Mouse (Mus musculus) gastrocnemius, postnatal 4 days (tissue): ENCODE measurements at regions not wholly inside any gene's neighbourhood (a gene's known extent, or its start where the extent isn't known, plus 50 kb on each side); places are given as distances from the start of the nearest gene placed in this dataset.

ENCODE experiments used
- DNase-seq, 2 experiments: peaks; one replicate each; pipeline ENCODE4 v3.0.0; 2021 to 2022; ENCODE audit warnings: low spot score in 2 of 2, mixed read lengths in 2 of 2

DNA sequence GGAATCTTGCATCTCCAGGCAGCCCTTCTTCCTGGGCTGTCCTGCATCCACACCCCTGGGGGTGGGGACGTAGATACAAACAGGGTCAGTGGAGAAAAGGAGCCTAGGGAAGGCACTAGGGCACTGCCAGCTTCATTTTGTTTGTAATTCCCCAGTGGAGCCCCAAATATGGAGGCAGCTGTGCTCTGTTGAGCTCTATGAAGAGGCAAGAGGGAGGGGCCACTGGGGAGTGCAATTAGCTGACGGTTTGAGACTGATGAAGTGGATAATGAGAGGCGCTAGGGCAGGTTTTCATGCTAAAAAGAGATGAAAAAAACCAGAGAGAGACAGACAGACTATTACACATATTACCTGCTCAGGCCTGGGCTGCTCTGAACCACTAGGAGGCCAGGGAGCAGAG lies 135.8 kb upstream of the Grik3 start:
- DNase-seq, result no peak

GRCm38 (mm10) chr4:125350056-125350455 lies 140.4 kb upstream of the Grik3 start:
- no peak for DNase-seq

DNA sequence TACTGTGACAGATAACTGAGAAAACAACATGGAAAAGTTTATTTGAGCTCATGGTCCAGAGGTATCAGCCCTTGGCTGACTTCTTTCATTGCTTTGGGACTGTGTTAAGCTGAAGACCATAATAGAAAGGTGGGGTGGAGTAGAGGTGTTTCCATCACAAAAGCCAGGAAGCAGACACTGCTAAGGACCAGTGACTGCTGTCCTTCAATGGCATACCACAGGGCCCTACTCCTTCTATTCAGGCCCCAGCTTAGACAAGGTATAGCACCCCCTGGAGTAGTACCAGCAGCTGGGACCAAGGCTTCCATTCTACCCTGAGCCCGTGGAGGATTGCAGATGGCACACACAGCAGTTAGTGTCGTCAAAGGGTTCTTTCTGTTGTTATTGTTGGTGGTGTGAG lies 151.4 kb upstream of the Grik3 start:
- DNase-seq, result no peak

DNA sequence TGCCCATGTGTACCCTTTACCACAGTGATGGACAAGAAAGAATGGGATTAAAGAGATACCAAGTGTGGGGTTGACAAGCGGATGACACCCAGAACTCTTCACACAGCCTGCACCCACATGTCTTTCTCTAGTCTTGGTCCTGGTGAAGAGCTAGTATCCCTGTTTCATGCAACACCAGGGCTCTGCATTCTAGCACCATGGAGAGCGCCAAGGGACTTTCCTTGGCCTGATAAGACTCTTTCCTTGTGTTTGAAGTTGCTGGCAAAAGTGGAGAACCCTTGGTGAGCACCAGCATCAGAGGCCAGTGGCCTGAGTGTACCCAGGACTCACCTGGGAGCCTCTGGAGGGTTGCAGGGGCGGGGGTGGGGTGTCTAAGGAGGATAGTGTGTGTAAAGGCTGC lies 161.7 kb upstream of the Grik3 start:
- no peak for DNase-seq

DNA sequence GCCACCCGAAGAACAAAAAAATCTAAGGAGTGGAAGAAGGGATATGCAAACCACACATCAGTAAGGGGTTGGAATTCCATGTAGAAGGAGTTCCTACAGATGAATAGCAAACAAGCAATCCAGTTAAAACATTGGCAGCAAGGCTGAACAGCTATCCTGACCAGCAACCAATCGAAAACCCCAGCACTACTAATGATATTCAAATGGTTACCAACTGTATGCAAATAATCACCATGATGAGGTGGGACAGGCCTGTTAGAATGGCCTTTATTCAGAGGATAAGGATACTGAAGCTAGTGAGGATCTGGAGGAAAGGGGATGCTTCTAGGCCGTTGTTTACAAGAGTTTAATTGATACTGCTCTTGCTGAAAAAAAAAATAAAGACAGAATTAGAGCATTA lies 166.0 kb upstream of the Grik3 start:
- DNase-seq, result no peak

DNA sequence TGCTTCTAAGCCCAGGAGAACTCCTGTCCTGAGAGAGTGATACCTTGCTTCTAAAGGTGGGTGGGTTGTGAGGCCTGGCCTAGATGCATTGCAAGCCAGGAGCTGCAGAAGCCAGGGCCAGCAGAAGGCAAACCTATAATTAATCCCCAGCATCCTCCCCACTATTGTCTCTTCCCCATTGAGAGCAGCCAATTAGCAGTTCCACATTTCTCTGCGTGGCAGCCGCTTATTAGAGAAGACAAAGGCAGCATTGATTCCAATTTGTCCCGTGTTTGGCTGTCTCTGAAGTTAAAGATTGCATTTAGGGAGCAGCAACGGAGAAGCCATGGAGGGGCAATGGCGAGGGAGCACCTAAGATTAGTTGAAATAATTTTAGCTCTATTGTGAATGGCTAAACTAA lies 171.2 kb upstream of the Grik3 start:
- DNase-seq, result no peak

DNA sequence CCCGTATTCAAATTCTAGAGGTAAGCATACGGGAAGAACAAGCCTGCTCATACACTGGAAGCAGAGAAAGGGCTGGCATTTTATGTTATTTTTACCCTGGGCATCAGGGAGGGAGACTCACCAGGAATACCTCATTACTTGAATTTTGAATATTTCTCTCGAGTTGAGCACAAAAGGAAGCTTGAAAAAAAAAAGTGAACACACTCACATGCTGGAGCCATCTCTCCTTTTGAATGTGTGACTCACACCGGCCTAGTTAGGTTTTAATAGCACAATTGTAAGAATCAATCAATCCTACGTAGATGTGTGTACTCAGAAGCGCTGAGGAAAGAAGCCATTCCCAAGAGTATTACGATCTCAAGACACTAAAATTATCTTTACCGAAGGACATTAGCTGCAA lies 172.2 kb upstream of the Grik3 start:
- no peak for DNase-seq

DNA sequence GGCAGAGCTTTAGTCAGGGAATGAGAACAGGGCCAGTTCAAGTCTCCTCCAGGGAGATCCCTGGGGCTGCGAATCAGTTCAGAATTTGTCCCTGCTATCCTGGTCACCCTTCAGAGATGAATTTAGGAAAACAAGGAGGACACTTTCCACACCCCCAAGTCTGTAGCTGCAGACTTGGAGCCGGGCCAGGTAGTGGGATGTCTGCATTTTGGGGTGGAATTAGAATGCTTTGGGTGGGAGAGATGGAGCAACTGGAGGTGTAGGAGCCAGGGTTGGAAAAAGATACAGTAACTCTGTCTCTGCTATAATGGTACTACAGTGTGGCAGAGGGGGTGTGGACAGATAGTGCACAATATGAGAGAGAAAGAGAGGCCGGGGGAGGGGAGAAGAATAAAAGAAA lies 173.6 kb upstream of the Grik3 start:
- no peak for DNase-seq

- no peak for DNase-seq
Measured at GRCm38 (mm10) chr4:125315818-125316217, 174.7 kb upstream of the Grik3 start.

GRCm38 (mm10) chr4:125313892-125314291 lies 176.6 kb upstream of the Grik3 start:
- DNase-seq, result no peak

DNA sequence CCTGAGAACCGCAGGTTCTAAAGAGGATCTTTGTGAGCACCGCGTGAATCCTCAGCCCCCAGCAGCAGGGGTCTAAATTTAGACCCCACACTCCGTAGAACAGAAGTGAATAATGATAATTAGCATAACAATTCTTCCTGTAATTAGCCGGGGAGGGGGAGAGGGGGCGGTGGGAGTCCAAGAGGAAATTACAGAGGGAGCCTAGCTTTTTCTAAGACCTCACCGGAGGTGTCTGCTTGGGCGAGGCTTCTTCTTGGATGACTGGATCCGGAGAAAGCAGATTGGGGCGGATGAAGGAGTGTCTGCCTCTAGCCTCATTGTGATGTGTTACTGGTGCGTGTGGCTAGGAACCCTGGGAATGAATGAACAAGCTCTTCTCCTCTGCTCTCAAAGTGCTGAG lies 177.2 kb upstream of the Grik3 start:
- DNase-seq, result no peak

- no peak for DNase-seq
Measured at GRCm38 (mm10) chr4:125308171-125308570, 180.5 kb upstream of the Zc3h12a start.

DNA sequence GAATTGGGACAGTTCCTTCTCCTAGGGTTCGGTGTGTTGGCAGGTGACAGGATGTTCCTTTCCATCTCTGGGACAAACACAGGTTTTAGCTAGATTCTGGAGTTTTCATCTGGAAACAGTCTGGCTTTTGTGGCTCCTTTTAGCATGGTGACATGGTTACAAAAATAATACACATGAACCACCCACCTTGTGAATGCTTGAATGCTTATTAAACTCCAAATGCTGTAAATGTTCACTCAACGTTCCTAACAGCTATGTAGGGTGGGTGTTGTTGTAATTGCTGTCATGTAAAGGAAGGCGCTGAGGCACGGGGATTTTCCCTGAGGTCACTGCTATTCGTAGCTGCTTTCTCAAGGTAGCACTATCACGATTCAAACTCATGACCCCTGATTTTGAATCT lies 178.1 kb upstream of the Zc3h12a start:
- DNase-seq, result no peak

DNA sequence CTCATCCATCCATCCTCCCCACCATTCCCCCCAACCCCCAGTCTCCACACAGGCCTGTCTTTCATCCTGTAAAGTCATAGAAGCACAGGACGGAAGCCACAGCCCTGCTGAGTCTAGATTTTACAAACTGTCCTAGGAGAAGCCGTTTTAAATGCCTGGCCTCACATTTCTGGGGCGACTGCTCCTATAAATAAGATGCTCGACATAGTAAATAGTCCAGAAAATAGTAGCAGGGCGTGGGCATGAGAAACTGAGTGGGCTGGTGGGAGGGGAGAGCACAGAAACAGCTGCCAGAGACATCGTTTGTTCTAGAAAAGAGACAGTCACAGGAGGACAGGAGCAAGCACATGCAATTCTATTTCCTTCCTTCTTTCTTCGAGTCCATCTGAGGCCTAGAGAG lies 175.0 kb upstream of the Zc3h12a start:
- no peak for DNase-seq

DNA sequence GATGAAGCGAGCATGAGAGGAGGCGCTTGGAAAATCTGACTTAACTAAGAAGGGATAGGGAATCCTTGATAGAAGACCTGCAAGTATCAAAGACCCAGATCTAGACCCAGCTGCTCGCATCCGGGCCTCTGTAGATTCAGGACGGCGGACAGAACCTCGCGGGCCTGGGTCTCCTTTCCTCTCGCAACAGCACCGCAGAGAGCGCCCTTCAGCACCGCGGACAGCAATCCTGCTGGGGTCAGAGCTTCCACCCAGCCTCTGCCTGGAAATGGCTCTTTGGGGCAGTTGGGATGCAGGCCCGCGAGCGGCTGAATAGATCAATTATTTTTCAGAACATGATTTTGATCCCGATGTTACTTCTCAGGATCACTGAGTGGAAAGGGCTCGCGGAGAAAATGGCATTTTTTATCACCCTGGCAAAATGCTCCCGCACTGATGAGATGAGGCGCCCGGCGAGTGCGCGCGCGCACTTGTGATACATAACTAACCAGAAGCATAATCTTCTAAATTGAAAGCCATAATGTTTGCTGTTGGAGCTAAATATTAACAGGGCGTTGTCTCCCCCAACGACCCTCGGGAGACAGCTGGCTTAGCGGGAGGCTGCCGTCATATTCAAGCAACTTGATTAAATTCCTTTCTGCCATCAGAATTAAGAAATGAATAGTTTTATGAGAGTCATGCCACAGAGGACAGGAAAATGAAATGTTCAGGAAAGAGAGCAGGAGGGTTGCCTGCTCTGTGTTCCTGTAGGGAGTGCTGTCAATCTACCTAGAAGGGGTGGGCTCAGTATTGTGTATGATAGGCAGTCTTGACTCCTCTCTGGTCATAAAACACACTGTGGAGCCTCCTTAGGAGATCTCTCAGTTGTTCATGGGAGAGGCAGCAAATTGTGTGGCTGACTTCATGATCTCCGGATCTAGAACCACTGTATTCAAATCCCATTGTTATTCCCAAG lies 173.1 kb upstream of the Zc3h12a start:
- peak; percentile 73 to 84 for DNase-seq

DNA sequence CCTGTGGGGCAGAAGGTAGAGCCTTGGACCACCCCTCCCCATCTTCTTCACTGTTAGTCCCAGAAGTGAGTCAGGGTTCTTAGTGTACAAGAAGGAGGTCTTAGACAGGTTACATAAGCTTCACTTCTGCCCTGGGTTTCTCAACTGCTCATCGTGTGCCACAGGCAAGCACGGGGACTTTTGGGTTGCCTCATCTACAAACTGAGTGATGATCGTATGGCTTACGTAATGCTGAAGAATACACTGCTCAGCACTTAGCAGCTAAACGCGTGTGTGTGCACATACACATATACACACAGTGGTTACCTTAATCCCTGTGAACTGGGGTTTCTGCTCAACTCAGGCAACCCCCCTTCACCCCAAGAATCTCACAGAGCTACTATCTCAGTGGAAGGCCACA lies 163.1 kb upstream of the Zc3h12a start:
- DNase-seq, result no peak

- no peak for DNase-seq
Measured at GRCm38 (mm10) chr4:125289709-125290108, 162.1 kb upstream of the Zc3h12a start.

GRCm38 (mm10) chr4:125289031-125289449 lies 161.4 kb upstream of the Zc3h12a start:
- DNase-seq, result no peak

DNA sequence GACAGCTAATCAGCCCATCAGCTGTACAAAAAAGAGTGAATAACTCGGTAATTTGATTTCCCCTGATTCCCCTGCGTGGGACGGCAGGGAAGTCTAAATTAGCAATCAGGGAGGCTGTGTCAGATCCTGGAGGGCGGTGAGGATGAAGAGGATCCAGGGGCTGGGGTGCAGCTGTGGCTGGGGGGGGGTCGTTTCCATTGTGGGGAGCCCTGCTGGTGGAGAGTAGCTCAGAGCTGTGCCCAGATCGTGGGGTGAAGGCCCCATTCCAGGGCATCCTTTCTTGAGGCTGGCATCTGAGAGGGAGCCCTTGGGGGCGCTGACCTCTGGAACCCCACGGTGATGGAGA lies 155.3 kb upstream of the Zc3h12a start:
- DNase-seq, result no peak

- DNase-seq, result peak; percentile 35 to 71
Measured at GRCm38 (mm10) chr4:125282154-125282973, 154.7 kb upstream of the Zc3h12a start.

GRCm38 (mm10) chr4:125279165-125279564 lies 151.5 kb upstream of the Zc3h12a start:
- DNase-seq, result no peak

GRCm38 (mm10) chr4:125276861-125277260 lies 149.2 kb upstream of the Zc3h12a start:
- DNase-seq, result no peak
